Mouse (Mus musculus): ENCODE results near the gene Prelp. TPM values are rescaled to one million over a fixed set of nuclear protein-coding genes. Genes with fewer than 3 reads are reported as not detected.

The Prelp gene
- total RNA-seq, 2 experiments from 2014 or later: 7.9 to 9.0 TPM

DNA sequence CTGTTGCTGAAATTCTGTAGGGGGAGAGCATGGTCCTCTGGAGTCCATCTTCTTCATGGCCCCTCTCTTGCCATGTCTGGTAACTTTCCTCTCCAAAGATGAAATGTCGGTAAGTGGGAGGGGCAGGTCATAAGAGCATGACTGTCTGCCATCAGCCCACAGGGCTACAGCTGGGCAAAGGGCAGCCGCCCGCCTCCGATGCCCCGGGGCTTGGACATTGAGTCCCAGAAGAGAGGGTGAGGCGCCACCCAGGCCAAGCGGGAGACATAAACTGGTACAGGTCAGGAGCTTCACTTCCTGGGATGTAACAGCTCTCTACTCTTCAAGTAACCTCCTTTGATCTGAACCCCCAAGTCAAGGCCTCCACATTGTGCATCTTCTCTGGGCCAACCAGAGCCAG, 44.3 kb downstream of the Prelp start:
- intact Hi-C loops (cut with DNase I): no loop called here
- no peak for DNase-seq (ENCODE audit: low spot score in 2 of 2)

- peak in 1 of 2 experiments; percentile 66 for DNase-seq (ENCODE audit: low spot score in 2 of 2)
- intact Hi-C loops (cut with DNase I): no loop called here
Measured at GRCm38 (mm10) chr1:133873086-133873813, 48.0 kb downstream of the Prelp start.

GRCm38 (mm10) chr1:133871241-133871640, 50.0 kb downstream of the Prelp start:
- intact Hi-C loops (cut with DNase I): no loop called here
- DNase-seq (ENCODE audit: low spot score in 2 of 2): no peak

DNA sequence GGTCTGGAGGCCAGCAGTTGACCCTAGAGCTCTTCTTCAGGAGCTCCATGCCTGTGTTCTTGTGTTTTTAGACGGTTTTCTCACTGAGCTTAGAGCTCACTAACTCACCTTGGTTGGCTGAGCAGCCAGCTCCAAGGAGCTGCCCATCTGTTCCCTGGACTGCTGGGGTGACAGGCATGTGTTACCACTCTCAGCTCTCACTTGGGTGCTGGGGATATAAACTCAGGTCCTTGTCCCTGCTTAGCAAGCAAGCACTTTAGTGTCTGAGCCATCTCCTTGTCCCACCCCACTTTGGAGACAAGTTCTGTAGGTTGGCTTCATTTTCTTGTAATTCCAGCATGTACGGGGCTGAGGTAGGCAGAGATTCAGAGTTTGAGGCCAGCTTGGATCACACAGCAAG, 52.0 kb downstream of the Prelp start:
- intact Hi-C loops (cut with DNase I): no loop called here
- DNase-seq (ENCODE audit: low spot score in 2 of 2): no peak

DNA sequence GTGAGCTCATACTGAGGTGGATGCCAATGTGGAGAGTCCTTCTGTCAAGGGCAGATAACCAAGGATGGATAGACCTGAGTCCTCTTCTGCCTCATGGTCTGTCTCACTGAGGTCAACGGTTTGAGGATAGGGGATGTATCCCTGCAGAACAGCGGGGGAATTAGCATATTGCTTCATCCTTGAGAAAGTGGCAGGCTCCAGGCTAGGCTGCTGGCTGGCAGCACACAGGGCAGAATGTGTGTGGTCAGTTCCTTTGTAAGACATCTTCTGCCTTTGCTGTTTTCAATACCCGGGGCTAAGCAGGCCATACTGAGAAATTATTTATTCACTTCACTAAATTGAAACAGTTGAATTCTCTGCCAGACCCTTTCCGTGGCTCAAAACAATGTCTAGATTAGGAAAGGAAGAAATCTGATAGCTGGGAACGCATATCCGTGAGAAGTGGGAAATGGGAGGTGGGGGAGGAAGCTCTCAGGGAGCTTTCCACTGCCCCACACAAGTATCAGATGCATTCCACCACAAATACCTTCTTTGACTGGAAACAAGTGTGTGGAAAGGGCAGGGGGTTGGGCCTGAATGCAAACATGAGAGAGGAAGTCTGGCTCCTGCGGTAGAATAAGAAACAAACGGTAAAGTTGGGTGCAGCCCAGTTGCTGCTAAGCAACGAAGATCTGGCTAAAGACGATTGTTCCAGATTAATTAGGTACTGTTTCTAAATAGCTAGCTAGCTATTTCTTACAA, 57.8 kb downstream of the Prelp start:
- intact Hi-C loops (cut with DNase I): no loop called here
- DNase-seq (ENCODE audit: low spot score in 2 of 2): peak; percentile 34 to 51

DNA sequence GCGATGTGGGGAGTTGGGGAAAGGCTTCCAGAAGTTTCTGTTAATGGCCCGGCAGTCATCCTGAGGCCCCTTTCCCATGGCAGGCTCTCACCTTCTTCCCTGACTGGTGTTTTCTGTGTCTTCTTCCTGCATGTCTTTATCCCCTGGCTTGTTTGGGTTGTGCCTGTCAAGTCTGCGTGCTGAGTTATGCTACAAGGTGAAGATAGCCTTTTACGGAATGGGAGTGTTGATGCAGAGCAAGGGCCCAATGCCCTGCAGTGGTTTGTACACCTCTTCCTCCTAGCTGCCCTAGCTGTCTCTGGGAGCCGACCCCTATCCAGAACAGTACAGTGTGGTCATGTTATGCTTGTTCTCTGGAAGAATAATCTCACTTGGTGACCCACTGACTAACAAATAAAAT, 60.2 kb downstream of the Prelp start:
- intact Hi-C loops (cut with DNase I): no loop called here

More for the DNA sequence above, 60.2 kb downstream of the Prelp start:
- no peak for DNase-seq (ENCODE audit: low spot score in 2 of 2)

Other genes starting within 250 kb of the Prelp start
- under 1 TPM; 0.16 to 0.41 TPM for gene Lax1, start 231.3 kb downstream of the Prelp start, total RNA-seq (2021)
- 100 to 1,000 TPM; 201 to 257 TPM for gene Atp2b4, start 120.4 kb downstream of the Prelp start, total RNA-seq (2021)
- gene Optc, start 13.4 kb downstream of the Prelp start, total RNA-seq (2021): 1 to 10 TPM in 1 of 2 experiments, under 1 TPM in 1; 0.94 to 2.8 TPM
- gene Fmod, start 115.8 kb upstream of the Prelp start, total RNA-seq (2021): 10 to 100 TPM; 17.0 to 22.0 TPM
- 10 to 100 TPM; 15.1 to 29.0 TPM for gene Btg2, start 157.7 kb upstream of the Prelp start, total RNA-seq (2021)
- not detected for gene Chit1, start 189.8 kb upstream of the Prelp start, total RNA-seq (2021)

Data from left cerebral cortex, postnatal 25 days (tissue).